Mouse (Mus musculus): ENCODE data around the gene Gm45208.
"Not testable (repeated sequence)": the region's sequence is repeated elsewhere in the genome, so short reads cannot be mapped to it uniquely, and the experiment has no call there.

Gene Gm45208

GRCm38 (mm10) chrX:7721514-7722281 lies at the start of gene Gm45208:
TSS of gene Gm45208 (plus strand) at chrX:7722245.
- DNase-seq: peak; percentile 70 to 75

- peak; percentile 28 to 55 for DNase-seq
Observed at GRCm38 (mm10) chrX:7672739-7673138, 49.3 kb upstream of the Gm45208 start.

- peak; percentile 54 to 70 for DNase-seq
Observed at GRCm38 (mm10) chrX:7673578-7674281, 48.3 kb upstream of the Gm45208 start.

GRCm38 (mm10) chrX:7674284-7675000 lies 47.6 kb upstream of the Gm45208 start:
- DNase-seq: peak; percentile 53 to 74

- DNase-seq: no peak
Observed at GRCm38 (mm10) chrX:7675001-7675380, 47.1 kb upstream of the Gm45208 start.

GRCm38 (mm10) chrX:7678986-7679385 lies 43.1 kb upstream of the Gm45208 start:
- no peak for DNase-seq

GRCm38 (mm10) chrX:7679405-7680056 lies 42.5 kb upstream of the Gm45208 start:
- peak; percentile 93 to 95 for DNase-seq

- DNase-seq: no peak
Observed at GRCm38 (mm10) chrX:7680057-7680412, 42.0 kb upstream of the Gm45208 start.

GRCm38 (mm10) chrX:7680864-7681263 lies 41.2 kb upstream of the Gm45208 start, which contains the start of gene Magix:
TSS of gene Magix (minus strand) at chrX:7681251.
- DNase-seq: peak in 1 of 2 experiments; percentile 40

GRCm38 (mm10) chrX:7688321-7688720 lies 33.7 kb upstream of the Gm45208 start:
- DNase-seq: no peak

- DNase-seq: no peak
Observed at GRCm38 (mm10) chrX:7690486-7690885, 31.6 kb upstream of the Gm45208 start.

- peak; percentile 37 to 50 for DNase-seq
Observed at GRCm38 (mm10) chrX:7692862-7693261, 29.2 kb upstream of the Gm45208 start.

- DNase-seq: no peak
Observed at GRCm38 (mm10) chrX:7696520-7696919, 25.5 kb upstream of the Gm45208 start.

GRCm38 (mm10) chrX:7696954-7697381 lies 25.1 kb upstream of the Gm45208 start, which contains the start of gene Gpkow:
TSS of gene Gpkow (plus strand) at chrX:7697131.
- DNase-seq: peak; percentile 79 to 87

GRCm38 (mm10) chrX:7713764-7714134 lies 8.3 kb upstream of the Gm45208 start:
- DNase-seq: not testable (repeated sequence)

- DNase-seq: peak; percentile 91 to 95
Observed at GRCm38 (mm10) chrX:7714135-7714899, 7.7 kb upstream of the Gm45208 start, which contains the start of gene Wdr45. TSS of gene Wdr45 (plus strand) at chrX:7714333.

- DNase-seq: not testable (repeated sequence)
Observed at GRCm38 (mm10) chrX:7716058-7716457, 6.0 kb upstream of the Gm45208 start.

- no peak for DNase-seq
Observed at GRCm38 (mm10) chrX:7722282-7722611, 202 bp downstream of the Gm45208 start.

GRCm38 (mm10) chrX:7722691-7723090 lies 646 bp downstream of the Gm45208 start:
- DNase-seq: no peak

- DNase-seq: no peak
Observed at GRCm38 (mm10) chrX:7724135-7724534, 2.1 kb downstream of the Gm45208 start.

GRCm38 (mm10) chrX:7725841-7726240 lies 3.8 kb downstream of the Gm45208 start:
- DNase-seq: no peak

- DNase-seq: no peak
Observed at GRCm38 (mm10) chrX:7727176-7727575, 5.1 kb downstream of the Gm45208 start.
